Mouse (Mus musculus): ENCODE measurements around the gene Wfdc8. TPM values are rescaled to one million over a fixed set of nuclear protein-coding genes. Genes with fewer than 3 reads are reported as not detected.
"Not testable (repeated sequence)": the region's sequence is repeated elsewhere in the genome, so short reads cannot be mapped to it uniquely, and the experiment has no call there.

Gene Wfdc8
- polyA plus RNA-seq (2015; fragmentation: Nextera tagmentation; extraction: Ambion mirVana): not detected in 2 replicates

DNA sequence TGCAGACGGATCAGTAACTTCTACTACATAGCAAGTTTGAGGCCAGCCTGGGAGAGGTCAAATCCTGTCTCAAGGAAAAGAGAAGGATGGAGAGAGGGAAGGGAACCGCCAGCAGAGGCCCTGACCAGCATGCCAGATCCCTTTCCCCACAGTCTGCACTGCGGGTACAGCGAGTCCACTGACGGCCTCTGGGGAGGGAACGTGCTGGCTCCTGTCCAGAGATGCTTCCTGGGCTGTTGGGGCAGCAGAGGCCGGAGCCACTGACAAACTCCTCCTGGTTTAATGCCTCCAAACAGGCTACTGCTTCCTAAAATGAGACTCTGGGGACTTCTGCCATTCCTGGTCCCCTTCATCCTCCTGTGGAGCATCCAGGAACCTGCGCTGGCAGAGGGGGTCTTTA is at the start of gene Wfdc8, which contains the start of gene Wfdc6b:
Gene Wfdc8 (minus strand): TSS at position 156 of the 400 bp plus-strand sequence.
Gene Wfdc6b (plus strand): TSS at position 52 of the 400 bp plus-strand sequence.
- H3K36me3 ChIP-seq (ENCODE audit: control insufficient read depth, insufficient read depth, low read length); H3K4me2 ChIP-seq (ENCODE audit: low read depth, low read length); H3K27me3 ChIP-seq (replicated peaks; ENCODE audit: control insufficient read depth, insufficient read depth, low read length); ATAC-seq; H3K4me3 ChIP-seq (ENCODE audit: low read length); H3K4me1 ChIP-seq (ENCODE audit: control insufficient read depth, insufficient read depth, low read length); H3K27ac ChIP-seq (ENCODE audit: low read length); H3K9ac ChIP-seq (ENCODE audit: low read depth, low read length); H3K9me3 ChIP-seq (ENCODE audit: control insufficient read depth, low read length): not testable (repeated sequence)
- WGBS: 51% methylated on average over 8 of the region's 8 CpGs

DNA sequence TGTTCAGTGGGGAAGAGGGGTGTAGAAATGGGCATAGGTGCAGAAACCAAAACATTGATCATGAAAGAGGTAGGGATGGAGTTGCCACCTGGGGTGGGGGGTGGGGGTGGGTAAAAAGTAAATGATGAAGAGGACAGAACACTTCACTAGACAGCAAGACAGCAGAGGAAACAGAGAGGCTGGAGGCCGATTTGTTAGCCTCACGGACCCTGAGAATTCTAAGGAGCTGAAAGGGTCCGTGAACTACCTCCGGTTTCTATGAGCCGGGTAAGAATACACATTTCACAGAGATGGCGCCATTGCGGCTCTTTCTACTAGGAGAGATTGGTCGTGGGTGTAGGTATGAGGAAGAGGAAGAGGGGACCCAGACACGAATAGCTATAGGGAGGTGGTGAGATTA is 43.1 kb upstream of the Wfdc8 start, which contains the start of gene Wfdc9:
Gene Wfdc9 (minus strand): TSS at position 101 of the 400 bp plus-strand sequence.
- Histone ChIP-seq H3K4me3 (ENCODE audit: low read length) (no peak within 1 kb of the TSS), H3K27ac (ENCODE audit: low read length) (no peak within 1 kb of the TSS), H3K27me3 (replicated peaks; ENCODE audit: control insufficient read depth, insufficient read depth, low read length) (no peaks in the 10 kb centered on the region; the same call in 1 of the 2 replicates), H3K4me2 (ENCODE audit: low read depth, low read length) (no peak within 1 kb of the TSS), H3K4me1 (ENCODE audit: control insufficient read depth, insufficient read depth, low read length) (no peaks in the 10 kb centered on the region), H3K36me3 (ENCODE audit: control insufficient read depth, insufficient read depth, low read length) (no peaks in the 10 kb centered on the region), H3K9ac (ENCODE audit: low read depth, low read length) (no peak within 1 kb of the TSS), H3K9me3 (ENCODE audit: control insufficient read depth, low read length) (no peaks in the 10 kb centered on the region)
- WGBS: 81% methylated on average over 9 of the region's 9 CpGs
- no peak for ATAC-seq

DNA sequence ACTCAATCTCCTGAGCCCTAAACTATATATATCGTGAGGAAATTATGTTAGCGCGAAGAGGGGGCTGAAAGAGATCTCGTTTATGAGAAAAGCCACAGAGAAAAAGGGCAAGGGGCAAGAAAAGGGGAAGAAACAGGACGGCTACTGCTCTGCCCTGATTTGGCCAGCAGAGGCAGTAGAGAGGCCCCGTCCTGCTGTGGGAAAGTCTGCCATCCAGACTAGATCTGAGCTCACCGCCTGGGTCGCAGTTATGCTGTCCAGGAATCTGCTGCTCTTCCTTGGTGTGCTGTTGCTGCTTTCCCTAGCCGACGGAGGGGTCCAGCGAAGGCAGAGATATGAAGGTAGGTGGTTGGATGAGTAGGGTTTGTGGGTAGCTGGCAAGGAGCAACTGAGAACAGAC is 42.4 kb upstream of the Wfdc8 start, which contains the start of gene Wfdc10:
Gene Wfdc10 (plus strand): TSS at position 189 of the 400 bp plus-strand sequence.
- Histone ChIP-seq H3K4me3 (ENCODE audit: low read length) (no peak within 1 kb of the TSS), H3K9ac (ENCODE audit: low read depth, low read length) (no peak within 1 kb of the TSS), H3K27me3 (replicated peaks; ENCODE audit: control insufficient read depth, insufficient read depth, low read length) (no peaks in the 10 kb centered on the region; the same call in 1 of the 2 replicates), H3K9me3 (ENCODE audit: control insufficient read depth, low read length) (no peaks in the 10 kb centered on the region), H3K4me2 (ENCODE audit: low read depth, low read length) (no peak within 1 kb of the TSS), H3K4me1 (ENCODE audit: control insufficient read depth, insufficient read depth, low read length) (no peaks in the 10 kb centered on the region), H3K36me3 (ENCODE audit: control insufficient read depth, insufficient read depth, low read length) (no peaks in the 10 kb centered on the region), H3K27ac (ENCODE audit: low read length) (no peak within 1 kb of the TSS)
- WGBS: 15% methylated on average over 11 of the region's 11 CpGs
- ATAC-seq: no peak

DNA sequence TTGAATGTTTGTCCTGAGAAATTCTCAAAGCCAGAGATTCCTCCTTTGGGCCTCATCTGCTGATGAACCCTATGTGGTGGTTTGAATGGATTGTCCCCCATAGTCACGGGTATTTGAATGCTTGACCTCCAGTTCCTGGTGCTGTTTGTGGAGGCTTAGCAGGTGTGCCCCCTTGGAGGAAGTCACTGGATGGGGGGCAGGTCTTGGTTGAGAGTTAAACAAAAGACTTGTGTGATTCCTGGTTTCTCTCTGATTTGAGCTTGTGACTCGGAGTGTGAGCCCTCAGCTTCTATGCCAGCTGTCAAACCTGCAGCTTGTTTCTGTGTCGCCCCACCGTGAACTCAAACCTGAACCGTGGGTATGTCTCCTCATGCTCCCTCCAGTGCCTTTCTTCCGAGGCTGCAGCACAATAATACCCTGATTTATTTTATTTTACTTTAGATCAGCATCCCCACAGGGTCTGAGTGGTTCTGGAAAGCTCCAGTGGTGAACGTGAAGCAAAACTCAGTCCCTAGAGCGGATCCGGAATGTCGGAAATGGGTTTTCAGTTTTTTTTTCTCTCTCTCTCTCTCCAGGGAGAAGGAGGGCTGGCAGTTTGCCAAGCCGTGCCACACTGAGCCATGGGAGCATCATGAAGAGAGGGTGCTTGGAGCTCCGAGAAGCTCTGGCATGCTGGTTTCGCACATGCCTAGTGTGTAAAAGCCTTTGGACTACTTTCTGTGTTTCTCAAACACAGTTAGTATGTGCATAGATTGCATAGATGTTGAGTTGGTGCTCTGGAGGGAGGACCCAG is 28.7 kb upstream of the Wfdc8 start:
- Histone ChIP-seq H3K4me2 (ENCODE audit: low read depth, low read length) (no peak overlapping the region), H3K4me1 (ENCODE audit: control insufficient read depth, insufficient read depth, low read length) (no peaks in the 10 kb centered on the region), H3K4me3 (ENCODE audit: low read length) (no peak overlapping the region), H3K9ac (ENCODE audit: low read depth, low read length) (no peak overlapping the region), H3K27ac (ENCODE audit: low read length) (no peak overlapping the region), H3K27me3 (replicated peaks; ENCODE audit: control insufficient read depth, insufficient read depth, low read length) (no peaks in the 10 kb centered on the region), H3K9me3 (ENCODE audit: control insufficient read depth, low read length) (no peaks in the 10 kb centered on the region), H3K36me3 (ENCODE audit: control insufficient read depth, insufficient read depth, low read length) (no peaks in the 10 kb centered on the region)
- 78% methylated on average over 13 of the region's 13 CpGs for WGBS
- no peak for ATAC-seq

DNA sequence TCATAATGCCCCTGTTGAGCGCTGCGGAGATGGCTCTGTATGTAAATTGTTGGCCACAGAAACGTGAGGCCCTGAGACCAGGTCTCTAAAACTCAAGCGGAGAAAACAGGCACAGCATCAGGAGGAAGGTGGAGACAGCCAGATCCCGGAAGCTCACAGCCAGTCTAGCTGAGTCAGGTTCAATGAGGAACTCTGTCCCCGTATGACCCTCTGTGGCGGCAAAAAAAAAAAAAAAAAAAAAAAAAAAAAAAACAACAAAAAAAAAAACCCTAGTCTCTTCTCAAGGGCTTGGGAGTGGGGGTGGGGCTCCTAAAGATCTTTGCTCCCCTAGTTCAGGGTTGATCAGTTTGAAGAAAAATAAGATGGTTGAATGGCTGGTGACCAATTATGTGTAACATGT is 27.7 kb upstream of the Wfdc8 start:
- H3K36me3 ChIP-seq (ENCODE audit: control insufficient read depth, insufficient read depth, low read length): no peaks in the 10 kb centered on the region
- no peaks in the 10 kb centered on the region for H3K4me1 ChIP-seq (ENCODE audit: control insufficient read depth, insufficient read depth, low read length)
- H3K4me3 ChIP-seq (ENCODE audit: low read length): no peak overlapping the region
- no peak overlapping the region for H3K27ac ChIP-seq (ENCODE audit: low read length)
- no peak for ATAC-seq
- no peak overlapping the region for H3K4me2 ChIP-seq (ENCODE audit: low read depth, low read length)
- 62% methylated on average over 7 of the region's 7 CpGs for WGBS
- H3K9ac ChIP-seq (ENCODE audit: low read depth, low read length): no peak overlapping the region
- H3K9me3 ChIP-seq (ENCODE audit: control insufficient read depth, low read length): no peaks in the 10 kb centered on the region
- H3K27me3 ChIP-seq (replicated peaks; ENCODE audit: control insufficient read depth, insufficient read depth, low read length): no peaks in the 10 kb centered on the region

DNA sequence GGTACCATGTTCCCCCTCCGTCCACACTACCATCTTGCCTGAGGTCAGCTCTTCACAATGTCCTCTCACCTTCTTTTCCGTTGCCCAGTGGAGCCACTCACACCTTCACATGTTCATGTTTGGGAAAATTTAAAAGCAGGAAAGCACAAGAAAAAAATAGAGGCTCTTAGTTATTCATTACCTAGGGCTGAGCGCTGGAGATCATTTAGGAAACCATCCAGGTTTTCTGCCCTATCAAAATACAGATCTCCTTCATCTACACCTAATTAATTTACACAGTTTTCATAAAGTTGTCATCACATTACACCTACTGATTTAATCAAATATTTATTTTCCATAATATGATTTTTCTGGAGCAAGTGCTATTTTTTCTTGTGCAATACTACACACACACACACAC is 25.3 kb upstream of the Wfdc8 start, which contains the start of gene Wfdc16:
Gene Wfdc16 (minus strand): TSS at position 101 of the 400 bp plus-strand sequence.
- H3K4me1 ChIP-seq (ENCODE audit: control insufficient read depth, insufficient read depth, low read length): no peaks in the 10 kb centered on the region
- no peaks in the 10 kb centered on the region for H3K27me3 ChIP-seq (replicated peaks; ENCODE audit: control insufficient read depth, insufficient read depth, low read length)
- no peak for ATAC-seq
- WGBS: 81% methylated on average over 3 of the region's 3 CpGs
- no peak within 1 kb of the TSS for H3K4me2 ChIP-seq (ENCODE audit: low read depth, low read length)
- H3K9me3 ChIP-seq (ENCODE audit: control insufficient read depth, low read length): no peaks in the 10 kb centered on the region
- H3K9ac ChIP-seq (ENCODE audit: low read depth, low read length): no peak within 1 kb of the TSS
- no peak within 1 kb of the TSS for H3K27ac ChIP-seq (ENCODE audit: low read length)
- H3K4me3 ChIP-seq (ENCODE audit: low read length): no peak within 1 kb of the TSS
- no peaks in the 10 kb centered on the region for H3K36me3 ChIP-seq (ENCODE audit: control insufficient read depth, insufficient read depth, low read length)

DNA sequence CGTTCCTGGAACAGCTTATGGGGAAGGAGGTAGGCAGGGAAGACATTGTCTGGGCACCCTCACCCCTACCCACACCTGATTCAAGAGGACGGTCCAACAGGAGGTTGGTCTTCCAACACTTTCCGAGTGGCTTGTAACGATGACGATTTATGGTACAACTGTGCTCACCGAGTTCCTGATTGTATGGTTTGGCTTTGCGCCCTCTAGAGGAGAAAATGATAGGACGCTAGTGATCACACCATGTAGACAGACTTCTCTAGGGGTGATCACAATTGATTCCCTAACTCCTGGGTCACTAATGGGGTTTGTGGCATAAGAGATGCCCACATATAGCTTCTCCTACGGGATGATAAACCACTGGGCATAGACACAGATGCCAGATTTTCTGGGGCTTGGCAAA is 21.8 kb upstream of the Wfdc8 start:
- Histone ChIP-seq H3K4me1 (ENCODE audit: control insufficient read depth, insufficient read depth, low read length) (no peaks in the 10 kb centered on the region), H3K27me3 (replicated peaks; ENCODE audit: control insufficient read depth, insufficient read depth, low read length) (no peaks in the 10 kb centered on the region), H3K4me3 (ENCODE audit: low read length) (no peak overlapping the region), H3K4me2 (ENCODE audit: low read depth, low read length) (no peak overlapping the region), H3K9ac (ENCODE audit: low read depth, low read length) (no peak overlapping the region), H3K36me3 (ENCODE audit: control insufficient read depth, insufficient read depth, low read length) (no peaks in the 10 kb centered on the region), H3K9me3 (ENCODE audit: control insufficient read depth, low read length) (no peaks in the 10 kb centered on the region), H3K27ac (ENCODE audit: low read length) (no peak overlapping the region)
- ATAC-seq: no peak
- WGBS: 78% methylated on average over 9 of the region's 9 CpGs

DNA sequence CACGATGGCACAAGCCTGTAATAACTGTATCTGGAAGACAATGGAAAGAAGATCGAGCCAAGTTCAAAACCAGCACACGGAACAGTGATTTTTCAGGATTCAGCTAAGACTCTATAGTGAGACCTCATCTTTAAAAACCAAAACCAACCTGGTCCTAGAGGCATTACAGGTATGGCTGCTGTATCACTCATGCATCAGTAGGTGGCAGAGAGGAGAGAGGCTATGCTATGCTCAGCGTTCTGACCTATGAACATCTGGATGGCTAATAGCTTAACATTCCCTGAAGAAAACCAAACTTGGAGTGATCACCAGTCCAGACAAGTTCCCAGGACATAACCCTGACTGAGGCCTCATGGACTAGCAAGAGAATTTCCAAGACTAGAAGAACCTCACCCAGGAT is 8.3 kb upstream of the Wfdc8 start:
- Histone ChIP-seq H3K9me3 (ENCODE audit: control insufficient read depth, low read length) (no peaks in the 10 kb centered on the region), H3K4me1 (ENCODE audit: control insufficient read depth, insufficient read depth, low read length) (no peaks in the 10 kb centered on the region), H3K4me3 (ENCODE audit: low read length) (no peak overlapping the region), H3K9ac (ENCODE audit: low read depth, low read length) (no peak overlapping the region), H3K36me3 (ENCODE audit: control insufficient read depth, insufficient read depth, low read length) (no peaks in the 10 kb centered on the region), H3K4me2 (ENCODE audit: low read depth, low read length) (no peak overlapping the region), H3K27me3 (replicated peaks; ENCODE audit: control insufficient read depth, insufficient read depth, low read length) (no peaks in the 10 kb centered on the region), H3K27ac (ENCODE audit: low read length) (no peak overlapping the region)
- WGBS: 84% methylated on average over 4 of the region's 4 CpGs
- no peak for ATAC-seq

DNA sequence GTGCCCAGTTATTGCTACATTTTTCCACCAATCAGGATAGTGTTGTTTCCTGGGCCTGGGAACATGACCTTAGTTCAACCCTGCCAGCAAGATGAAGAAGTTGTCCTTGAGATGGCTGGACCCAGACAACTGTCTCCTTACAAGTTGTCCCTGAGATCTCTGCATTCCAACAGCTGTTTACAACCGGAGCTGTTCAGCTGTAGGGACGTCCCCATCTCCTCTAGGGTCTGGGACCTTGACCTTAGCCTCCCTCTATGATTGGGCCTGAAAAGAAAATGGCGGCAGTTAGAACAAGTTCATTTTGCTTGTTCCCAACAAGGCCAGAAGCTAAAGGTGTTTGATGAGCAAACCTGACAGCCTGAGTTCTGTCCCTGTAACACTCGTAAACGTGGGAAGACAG is 5.6 kb upstream of the Wfdc8 start:
- no peak overlapping the region for H3K4me3 ChIP-seq (ENCODE audit: low read length)
- 68% methylated on average over 5 of the region's 5 CpGs for WGBS
- H3K9ac ChIP-seq (ENCODE audit: low read depth, low read length): no peak overlapping the region
- no peaks in the 10 kb centered on the region for H3K9me3 ChIP-seq (ENCODE audit: control insufficient read depth, low read length)
- H3K27ac ChIP-seq (ENCODE audit: low read length): no peak overlapping the region
- no peaks in the 10 kb centered on the region for H3K27me3 ChIP-seq (replicated peaks; ENCODE audit: control insufficient read depth, insufficient read depth, low read length)
- no peak overlapping the region for H3K4me2 ChIP-seq (ENCODE audit: low read depth, low read length)
- no peak for ATAC-seq
- H3K36me3 ChIP-seq (ENCODE audit: control insufficient read depth, insufficient read depth, low read length): no peaks in the 10 kb centered on the region
- H3K4me1 ChIP-seq (ENCODE audit: control insufficient read depth, insufficient read depth, low read length): no peaks in the 10 kb centered on the region
